Mouse (Mus musculus): Measurements from ENCODE around the gene Lypd6b.

The Lypd6b gene

GRCm38 (mm10) chr2:49869782-49870514, 82.5 kb downstream of the Lypd6b start:
- DNase-seq (ENCODE audit: low spot score) = no peak

DNA sequence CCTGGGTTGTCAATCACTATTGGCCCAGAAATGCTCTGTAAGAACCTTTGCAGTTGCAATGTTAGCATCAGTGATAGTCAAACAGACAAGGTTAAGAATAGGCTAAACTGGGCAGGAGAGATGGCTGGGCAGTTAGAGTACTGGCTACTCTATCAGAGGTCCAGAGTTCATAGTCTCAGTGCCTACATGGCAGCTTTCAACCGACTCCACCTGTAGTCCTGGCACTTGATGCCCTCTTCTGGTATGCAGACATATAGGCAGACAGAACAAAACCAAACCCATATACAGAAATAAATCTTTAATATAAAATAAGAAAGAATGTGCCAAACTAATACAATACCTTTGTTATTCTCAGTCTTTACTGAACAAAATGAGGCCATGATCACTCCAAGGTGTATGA, 83.5 kb downstream of the Lypd6b start:
- no peak for DNase-seq (ENCODE audit: low spot score)

DNA sequence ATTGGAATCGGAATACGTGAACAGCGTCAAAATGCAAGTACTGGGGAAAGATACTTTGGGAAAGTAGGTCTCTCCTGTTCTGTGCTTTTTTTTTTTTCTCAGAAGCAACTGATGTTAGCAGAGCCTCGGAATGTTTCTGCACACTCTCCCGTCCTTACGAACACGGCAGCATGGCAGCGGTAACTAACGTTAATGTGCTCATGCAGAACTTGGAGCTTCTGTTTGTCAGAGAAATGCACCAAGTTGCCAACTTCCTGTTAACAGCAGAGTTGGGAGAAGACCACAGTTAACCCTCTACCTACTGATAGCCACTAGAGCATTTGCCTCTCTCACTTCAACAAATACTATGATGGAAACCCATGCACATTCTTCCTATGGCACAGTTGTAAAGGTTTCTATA, 93.0 kb downstream of the Lypd6b start:
- no peak for DNase-seq (ENCODE audit: low spot score)

GRCm38 (mm10) chr2:49881002-49881401, 93.5 kb downstream of the Lypd6b start:
- no peak for DNase-seq (ENCODE audit: low spot score)

GRCm38 (mm10) chr2:49882461-49882860, 95.0 kb downstream of the Lypd6b start:
- no peak for DNase-seq (ENCODE audit: low spot score)

DNA sequence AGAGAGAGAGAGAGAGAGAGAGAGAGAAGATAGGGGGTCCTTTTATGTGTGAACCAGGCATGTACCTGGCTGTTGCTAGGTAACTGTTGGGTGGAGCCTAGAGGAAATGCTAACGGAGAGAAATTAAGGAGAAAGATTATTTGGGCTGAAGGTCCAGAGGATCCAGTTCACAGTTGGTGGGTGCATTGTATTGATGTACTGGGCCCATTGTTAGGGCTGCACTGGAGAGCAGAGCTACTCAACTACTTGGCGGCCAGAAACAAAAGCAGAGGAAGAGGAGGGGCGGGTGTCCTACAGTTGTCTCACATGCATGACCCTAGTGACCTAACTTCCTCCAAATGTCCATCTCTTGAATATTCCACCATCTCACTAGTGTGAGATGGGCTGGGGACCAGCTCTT, 96.5 kb downstream of the Lypd6b start:
- DNase-seq (ENCODE audit: low spot score) = no peak

DNA sequence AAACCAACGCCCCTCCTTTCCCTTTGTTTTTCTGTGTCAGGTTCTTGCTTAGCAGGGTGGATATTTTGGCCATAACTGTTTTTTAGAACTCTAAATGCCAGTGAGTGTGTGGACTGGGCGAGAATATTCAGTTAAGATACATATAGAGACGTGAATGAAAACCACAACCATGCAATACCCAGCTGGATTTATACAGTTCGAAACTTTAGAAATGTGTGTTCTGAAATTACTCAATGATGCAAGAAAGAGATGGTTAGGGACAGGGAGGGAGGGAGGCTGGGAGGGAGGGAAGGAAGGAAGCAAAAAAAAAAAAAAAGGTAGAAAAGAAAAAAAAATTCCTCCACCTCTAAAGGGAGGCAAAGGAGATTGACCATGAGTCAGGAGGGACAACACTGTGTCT, 98.7 kb downstream of the Lypd6b start:
- no peak for DNase-seq (ENCODE audit: low spot score)

DNA sequence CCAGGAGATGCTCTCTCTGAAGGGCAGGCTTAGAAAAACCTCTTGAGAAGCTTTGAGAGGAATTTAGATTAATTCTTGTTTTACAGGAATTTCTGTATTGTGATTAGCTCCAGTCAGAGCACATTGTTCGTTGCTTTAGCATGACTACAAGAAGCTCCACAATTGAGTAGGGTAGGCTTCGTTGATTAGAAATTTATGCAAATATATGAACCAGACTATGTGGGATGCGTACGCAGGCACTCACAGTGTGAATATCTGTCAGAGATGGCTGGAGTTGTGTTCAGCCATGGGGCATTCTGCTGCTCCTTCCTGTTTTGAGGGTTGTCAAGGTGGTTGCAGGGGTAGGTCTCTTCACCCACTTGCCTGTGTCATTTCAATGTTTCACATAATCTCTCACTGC, 100.9 kb downstream of the Lypd6b start:
- no peak for DNase-seq (ENCODE audit: low spot score)

DNA sequence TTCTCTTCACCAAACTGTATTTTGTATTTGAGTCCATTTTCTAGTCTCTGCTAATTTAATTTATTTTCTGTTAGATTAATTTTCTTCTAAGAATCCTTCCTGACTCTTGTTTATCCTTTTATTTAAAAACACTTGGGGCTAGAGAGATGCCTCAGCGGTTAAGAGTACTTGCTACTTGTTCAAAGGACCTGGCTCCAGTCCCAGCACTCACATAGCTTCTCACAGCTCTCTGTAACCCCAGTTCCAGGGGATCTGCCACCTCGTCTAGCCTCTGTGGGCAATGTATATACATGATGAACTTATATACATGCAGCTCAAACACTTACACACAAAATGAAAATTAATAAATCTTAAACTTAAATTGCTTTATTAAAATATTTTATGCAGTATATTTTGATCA, 103.2 kb downstream of the Lypd6b start:
- DNase-seq (ENCODE audit: low spot score) = no peak

DNA sequence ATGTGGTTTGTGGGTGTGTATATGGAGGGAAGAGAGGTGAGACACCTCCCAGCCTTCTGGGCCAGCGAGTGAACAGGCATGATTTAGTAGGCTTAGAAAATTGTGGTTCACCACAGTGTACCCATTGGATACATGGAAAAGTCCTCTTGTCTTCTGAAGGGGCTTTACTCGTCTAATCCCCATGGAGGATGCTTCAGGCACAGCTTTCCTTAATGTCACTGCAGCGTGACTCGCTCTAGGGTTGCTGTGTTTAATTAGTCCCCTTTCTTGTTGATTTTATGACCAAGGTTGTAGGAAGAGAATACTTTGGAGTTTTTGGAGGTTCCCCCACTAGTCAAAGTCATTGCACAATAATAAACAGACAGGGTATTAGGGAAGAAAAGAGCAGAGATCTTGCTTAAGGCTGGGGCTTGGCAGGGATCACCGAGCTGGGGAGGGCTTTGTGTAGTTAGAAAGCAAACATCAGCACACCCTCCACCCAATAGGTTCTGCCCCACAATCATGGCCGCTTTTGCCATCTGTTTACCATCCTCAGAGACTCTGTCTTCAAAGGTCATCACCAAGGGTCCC, 122.4 kb downstream of the Lypd6b start:
- DNase-seq (ENCODE audit: low spot score) = no peak

DNA sequence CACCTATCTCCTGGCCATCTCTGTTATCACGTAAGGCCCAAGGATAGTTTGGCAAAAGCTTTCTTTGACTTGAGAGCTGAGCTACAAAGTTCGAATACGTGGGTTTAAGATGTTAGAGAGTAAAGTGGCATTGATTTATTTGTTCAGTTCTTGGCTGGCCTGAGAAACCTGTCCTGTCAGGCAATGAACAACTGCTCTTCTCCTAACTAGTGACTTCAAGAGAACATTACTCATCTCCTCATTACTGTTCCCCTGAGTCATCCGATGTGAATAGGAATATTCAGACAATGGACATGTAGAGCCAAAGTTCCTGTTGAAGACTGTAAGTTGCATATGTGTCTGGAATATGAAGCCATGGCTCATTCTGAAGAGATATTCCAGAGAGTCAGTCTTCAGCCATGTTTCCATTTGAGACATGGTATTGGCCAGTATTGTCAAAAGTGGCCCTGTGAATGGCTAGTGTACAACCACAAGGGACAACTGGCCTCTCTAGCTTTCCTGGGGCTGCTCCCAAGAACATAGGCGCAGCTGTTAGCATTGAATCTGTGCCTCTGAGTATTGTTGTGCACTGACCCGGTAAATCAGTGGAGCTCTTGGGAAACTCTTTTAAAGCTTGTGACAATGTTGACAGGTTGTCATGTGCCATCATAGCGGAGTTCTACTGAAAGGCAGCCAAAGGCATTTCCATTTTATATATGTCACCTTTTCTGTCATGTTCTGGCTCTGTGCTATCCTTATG, 124.0 kb downstream of the Lypd6b start:
- no peak for DNase-seq (ENCODE audit: low spot score)

GRCm38 (mm10) chr2:49912261-49912895, 124.9 kb downstream of the Lypd6b start:
- DNase-seq (ENCODE audit: low spot score) = no peak

- DNase-seq (ENCODE audit: low spot score) = no peak
Measured at GRCm38 (mm10) chr2:49917489-49917888, 130.0 kb downstream of the Lypd6b start.

- DNase-seq (ENCODE audit: low spot score) = no peak
Measured at GRCm38 (mm10) chr2:49918132-49918531, 130.6 kb downstream of the Lypd6b start.

- DNase-seq (ENCODE audit: low spot score) = no peak
Measured at GRCm38 (mm10) chr2:49918692-49919091, 131.2 kb downstream of the Lypd6b start.

DNA sequence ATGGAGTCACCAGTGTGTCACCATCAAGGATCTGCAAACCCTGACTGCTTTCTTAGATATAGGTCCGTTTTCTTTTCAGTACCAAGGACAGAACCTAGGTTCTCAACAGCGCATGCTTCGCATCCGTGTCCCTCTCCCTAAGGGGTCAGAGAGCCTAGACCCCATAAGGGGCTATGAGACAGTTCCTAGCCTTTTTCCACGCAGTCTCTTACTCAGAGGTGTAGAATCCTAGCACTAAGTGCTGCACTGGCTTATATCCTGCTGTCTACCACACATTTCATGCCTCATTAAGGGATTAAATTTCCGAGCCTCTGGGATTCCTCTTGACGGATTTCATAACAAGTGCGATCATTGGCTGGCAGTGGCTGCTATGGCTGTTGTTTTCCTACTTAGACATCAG, 134.5 kb downstream of the Lypd6b start:
- DNase-seq (ENCODE audit: low spot score) = no peak

DNA sequence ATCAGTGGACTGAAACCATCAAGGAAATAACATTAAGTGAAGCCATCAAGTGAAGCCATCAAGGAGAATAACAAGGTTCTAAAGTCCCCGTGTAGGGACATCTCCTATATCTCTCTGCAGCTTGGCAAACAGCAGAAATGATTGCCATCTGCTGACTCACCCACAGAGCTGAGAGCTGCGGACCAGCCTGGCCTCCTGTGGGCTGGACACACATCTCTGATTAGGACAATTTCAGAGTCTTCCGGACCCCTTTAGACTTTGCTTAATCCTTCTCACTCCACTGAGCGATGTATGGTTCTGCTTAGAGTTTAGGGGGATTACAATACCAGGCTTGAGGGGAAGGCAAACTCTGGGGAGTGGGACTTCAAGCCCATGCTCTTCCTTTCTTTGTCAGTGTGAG, 135.3 kb downstream of the Lypd6b start:
- DNase-seq (ENCODE audit: low spot score) = no peak

GRCm38 (mm10) chr2:49926186-49926585, 138.7 kb downstream of the Lypd6b start:
- no peak for DNase-seq (ENCODE audit: low spot score)

GRCm38 (mm10) chr2:49927362-49927761, 139.9 kb downstream of the Lypd6b start:
- no peak for DNase-seq (ENCODE audit: low spot score)

- DNase-seq (ENCODE audit: low spot score) = no peak
Measured at GRCm38 (mm10) chr2:49929931-49930330, 142.4 kb downstream of the Lypd6b start.

DNA sequence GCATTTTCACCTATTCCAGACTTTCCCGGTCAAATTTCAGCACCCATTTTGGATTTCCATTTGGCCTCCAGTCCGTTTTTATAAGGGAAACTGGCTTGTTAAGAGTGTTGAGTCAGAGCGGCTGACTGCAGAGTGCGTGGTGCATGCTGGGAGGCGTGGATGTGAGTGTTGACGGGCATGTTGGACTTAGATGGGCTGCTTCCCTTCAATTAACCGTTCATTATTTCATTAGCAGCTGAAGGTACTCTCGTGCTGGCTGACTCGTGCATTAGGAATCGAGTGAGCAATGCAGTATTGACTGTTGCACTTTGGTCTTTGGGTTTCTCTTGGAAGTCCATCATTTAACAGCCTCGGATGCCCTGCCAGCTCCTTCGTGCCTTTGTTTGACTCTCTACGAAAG, 150.1 kb downstream of the Lypd6b start:
- DNase-seq (ENCODE audit: low spot score) = no peak

DNA sequence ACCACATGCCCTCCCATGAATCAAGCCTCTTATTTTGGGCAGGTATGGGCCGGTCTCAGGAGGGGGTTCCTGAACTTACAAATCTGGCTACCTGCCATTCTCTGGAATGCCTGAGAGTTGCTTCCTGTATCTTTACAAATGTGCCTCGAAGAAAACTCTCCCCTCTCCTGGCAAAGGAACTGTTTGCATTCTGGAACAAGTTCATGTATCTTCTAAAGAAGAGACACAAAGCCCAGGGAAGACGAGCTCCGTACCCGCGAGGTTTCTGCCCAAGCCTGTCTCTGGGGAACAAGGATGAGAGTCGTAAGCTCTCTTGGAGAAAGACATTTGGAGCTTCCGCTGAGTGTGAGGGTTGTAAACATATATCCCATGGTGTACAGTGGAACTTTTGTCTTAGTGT, 150.8 kb downstream of the Lypd6b start:
- no peak for DNase-seq (ENCODE audit: low spot score)

- DNase-seq (ENCODE audit: low spot score) = no peak
Measured at GRCm38 (mm10) chr2:49940372-49940771, 152.9 kb downstream of the Lypd6b start.

Measured in layer of hippocampus, adult 11-12 months (tissue).